Mouse (Mus musculus): ENCODE measurements around the gene Hilpda.

GRCm38 (mm10) chr6:29245272-29246120 lies 26.8 kb upstream of the Hilpda start:
- no peak for TF ChIP-seq POLR2A (IDR thresholded peaks at IDR 0.05; ENCODE audit: low read depth, low read length)
- TF ChIP-seq CTCF (conservative IDR thresholded peaks at IDR 0.05; ENCODE audit: insufficient read depth, insufficient read length, low read depth, low read length): no peak
